Mouse (Mus musculus) adrenal gland, adult 18-20 months (tissue): Measurements from ENCODE around the gene Atp1a1. TPM values are rescaled to one million over a fixed set of nuclear protein-coding genes. Genes with fewer than 3 reads are reported as not detected.
A peak's percentile ranks its signal among the peaks of the same experiment; 100 is the strongest.

Experiments
- DNase-seq, 2 experiments: peaks; one replicate each; pipeline ENCODE4 v3.0.0; 2021 to 2022; ENCODE audit warnings: low spot score in 2 of 2
- total RNA-seq, 2 experiments: library from RNA; stranded (reverse); gene quantifications; 1 replicate in 1 of 2; 2 replicates in 1 of 2; pipeline ENCODE4 v1.2.3; 2021

The Atp1a1 gene
- total RNA-seq, 2 experiments from 2014 or later: 737 to 778 TPM

- no peak for DNase-seq
Observed at GRCm38 (mm10) chr3:101560841-101561522, 43.5 kb downstream of the Atp1a1 start.

- no peak for DNase-seq
Observed at GRCm38 (mm10) chr3:101556712-101557111, 47.8 kb downstream of the Atp1a1 start.

- DNase-seq: no peak
Observed at GRCm38 (mm10) chr3:101552621-101553620, 51.6 kb downstream of the Atp1a1 start.

DNA sequence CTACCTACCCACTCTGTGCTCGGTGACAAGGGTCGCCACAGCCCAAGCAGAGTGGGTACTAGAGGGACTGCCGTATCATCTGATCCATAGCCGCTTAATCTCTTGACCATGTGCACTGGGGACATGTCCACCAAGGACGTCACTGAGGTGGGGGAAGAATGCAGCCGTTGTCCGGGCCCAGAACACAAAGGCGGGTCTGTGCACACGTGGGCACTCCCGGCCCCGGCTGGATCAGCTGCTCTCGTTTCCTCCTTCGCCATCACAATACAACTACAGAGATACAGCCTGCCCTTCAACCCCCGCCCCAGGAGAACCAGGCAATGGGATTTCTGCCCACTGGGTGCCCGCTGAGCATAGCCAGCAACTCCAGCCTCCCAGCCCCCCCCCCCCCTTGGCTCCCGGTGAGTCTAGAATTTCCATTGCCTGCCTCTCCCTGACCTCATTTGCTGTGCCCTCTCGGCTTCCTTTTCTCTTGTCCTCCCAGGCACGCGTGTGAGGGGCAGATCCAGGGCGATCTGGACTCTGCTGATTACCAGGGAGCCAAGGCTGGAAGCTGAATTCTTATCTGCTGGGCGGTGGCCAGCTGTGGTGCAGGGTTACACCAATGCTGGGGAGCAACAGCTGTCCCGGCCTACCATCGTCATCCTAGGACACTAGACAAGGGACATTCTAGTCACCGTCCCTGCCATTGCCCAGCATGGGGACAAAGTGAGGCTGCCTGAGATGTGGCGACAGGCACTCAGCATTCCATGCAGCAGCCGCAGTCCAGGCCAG lies 52.8 kb downstream of the Atp1a1 start:
- DNase-seq: peak; percentile 50 to 57

DNA sequence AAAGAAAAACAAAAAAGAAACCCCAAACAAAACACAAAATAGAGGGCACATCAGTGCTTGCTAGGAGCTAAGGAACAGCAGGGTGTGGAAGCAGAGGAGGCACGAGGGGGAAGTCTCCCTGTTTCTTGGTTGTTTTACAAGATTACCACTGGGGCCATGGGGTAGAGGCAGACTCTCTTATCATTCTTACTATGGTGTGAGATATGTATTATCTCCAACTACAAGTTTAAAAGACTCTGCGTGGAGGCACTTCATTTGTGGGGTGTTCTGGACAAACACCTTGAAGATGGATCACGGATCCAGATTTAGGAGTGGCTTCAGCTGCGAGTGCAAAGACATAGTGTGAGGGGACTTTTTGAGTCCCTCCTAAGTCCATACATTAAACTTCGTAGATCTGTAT lies 54.7 kb downstream of the Atp1a1 start:
- no peak for DNase-seq

GRCm38 (mm10) chr3:101544116-101544515 lies 60.4 kb downstream of the Atp1a1 start:
- DNase-seq: no peak

- no peak for DNase-seq
Observed at GRCm38 (mm10) chr3:101541571-101541970, 62.9 kb downstream of the Atp1a1 start.

DNA sequence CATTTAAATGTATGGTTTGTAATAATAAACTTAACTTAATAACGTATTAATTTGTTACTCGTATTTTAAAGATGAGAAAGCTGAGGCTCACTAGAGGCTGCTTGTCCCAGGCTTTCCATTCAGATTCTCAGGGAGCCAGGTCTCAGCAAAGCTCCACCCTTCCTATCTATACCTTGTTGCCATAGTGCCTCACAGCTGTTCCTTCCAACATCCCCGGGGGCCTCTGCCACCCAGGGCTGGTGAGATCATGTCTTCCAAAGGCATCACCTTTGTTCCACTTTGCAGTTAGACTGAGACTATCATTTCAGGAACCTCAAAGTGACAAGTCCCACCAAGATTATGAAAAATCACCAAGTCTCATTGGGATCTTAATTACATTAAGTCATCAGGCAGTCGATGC lies 63.9 kb downstream of the Atp1a1 start:
- DNase-seq: no peak

DNA sequence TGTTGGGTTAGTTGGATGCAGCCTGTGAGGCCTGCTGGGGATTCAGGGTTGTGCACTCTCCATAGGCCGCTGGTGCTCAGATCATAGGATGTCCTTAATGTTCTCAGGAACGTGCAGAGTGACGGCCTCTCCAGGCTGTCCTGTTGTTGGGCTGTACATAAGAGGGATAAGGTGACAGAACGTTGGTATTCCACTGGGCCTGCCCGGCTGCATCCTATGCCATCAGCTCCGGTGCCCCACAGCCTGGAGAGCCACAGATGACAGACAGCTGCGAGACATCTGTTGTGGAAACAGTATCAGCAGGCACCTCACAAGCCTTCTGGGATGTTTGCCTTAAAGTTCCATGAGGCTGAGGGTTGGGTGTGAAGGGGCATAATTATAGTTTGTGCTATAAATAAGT lies 68.2 kb downstream of the Atp1a1 start:
- no peak for DNase-seq

GRCm38 (mm10) chr3:101534311-101534710 lies 70.2 kb downstream of the Atp1a1 start:
- DNase-seq: no peak

DNA sequence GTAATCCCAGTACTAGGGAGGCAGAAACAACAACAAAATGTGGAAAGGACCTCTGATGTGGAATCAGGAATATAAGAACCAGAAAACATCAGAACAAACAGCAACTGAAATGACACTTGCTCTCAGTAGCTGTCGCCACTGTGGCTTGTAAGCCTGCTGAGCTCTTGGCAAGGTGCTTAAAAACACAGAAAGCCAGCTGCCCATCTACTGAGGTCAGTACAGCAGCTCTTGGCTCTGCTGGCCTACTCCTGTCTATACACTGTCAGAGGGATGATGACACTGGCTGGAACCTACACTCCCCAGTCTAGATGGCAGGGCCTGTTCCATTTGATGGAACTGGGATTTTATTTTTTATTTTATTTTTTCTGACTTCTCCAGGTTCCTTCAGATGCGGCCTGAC lies 71.1 kb downstream of the Atp1a1 start:
- no peak for DNase-seq

DNA sequence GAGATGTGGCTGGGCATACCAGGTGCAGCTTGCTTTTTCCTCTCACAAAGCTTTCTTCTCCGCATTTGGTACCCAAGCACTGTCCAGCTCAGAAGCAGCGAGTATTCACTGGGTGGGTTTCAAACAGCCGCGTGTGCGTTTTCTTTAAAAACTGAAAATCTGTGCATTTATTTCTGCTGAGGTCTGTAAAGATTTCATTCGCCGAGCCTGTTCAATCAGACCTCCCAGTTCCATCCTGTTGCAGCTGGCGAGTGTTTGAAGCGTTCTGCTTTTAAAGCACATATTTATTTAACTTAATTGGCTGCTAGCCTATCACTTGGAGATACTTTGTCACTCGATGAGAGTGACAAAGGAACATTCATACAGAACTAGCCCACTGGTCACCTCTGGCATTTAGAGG lies 73.6 kb downstream of the Atp1a1 start:
- no peak for DNase-seq

DNA sequence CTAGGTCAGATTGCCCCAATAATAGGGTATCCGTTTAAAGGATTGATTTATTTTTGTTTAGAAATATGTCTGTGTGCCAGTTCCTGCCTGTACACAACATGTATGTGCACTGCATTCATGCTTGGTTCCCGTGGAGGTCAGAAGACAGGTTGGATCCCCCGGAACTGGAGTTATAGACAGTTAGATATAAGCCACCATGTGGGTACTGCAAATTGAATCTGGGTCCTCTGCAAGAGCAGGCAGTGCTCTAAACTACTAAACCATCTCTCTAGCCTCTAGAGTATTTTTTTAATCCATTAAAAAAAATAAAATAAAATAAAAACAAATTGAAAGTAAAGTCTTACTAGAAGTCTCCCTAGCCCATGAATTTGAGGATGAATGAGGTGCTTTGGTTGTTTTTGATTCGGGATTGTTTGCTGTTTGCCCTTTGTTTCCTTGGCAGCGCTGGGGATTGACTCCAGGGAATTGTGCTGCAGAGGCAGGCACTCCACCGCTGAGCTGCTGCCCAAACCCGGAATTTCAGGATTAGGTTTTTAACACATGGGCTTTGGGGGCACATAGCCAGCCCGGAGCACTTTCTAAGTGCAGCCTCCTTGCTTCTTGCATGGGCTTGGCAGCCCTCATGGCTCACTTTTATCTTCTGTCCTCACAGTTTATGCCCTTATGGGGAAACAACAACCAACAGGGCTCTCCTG lies 75.4 kb downstream of the Atp1a1 start:
- DNase-seq: no peak

- no peak for DNase-seq
Observed at GRCm38 (mm10) chr3:101528157-101528899, 76.2 kb downstream of the Atp1a1 start.

DNA sequence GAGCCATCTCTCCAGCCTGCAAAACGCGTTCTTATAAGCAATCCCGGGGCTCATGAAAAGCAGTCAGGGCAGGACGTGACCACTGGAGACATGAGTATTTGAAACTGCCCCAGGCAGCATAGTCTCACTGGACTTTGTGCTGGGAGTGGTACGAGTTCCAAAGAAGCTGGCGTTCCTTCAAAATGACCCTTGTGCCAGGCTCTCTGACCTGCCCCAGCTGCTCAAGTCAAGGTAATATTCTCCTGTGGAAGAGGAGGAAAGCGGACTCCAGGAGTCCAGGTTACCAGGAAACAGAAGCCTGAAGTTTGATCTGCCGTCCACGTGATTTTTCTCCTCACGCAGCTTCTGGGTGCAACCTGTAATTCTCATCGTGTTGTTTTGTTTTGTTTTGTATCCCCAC lies 77.9 kb downstream of the Atp1a1 start:
- no peak for DNase-seq

Other genes starting within 250 kb of the Atp1a1 start
- 1 to 10 TPM; 3.1 to 3.8 TPM for gene Igsf3, start 227.6 kb downstream of the Atp1a1 start, total RNA-seq
- gene Mab21l3, start 244.3 kb upstream of the Atp1a1 start, total RNA-seq: under 1 TPM; 0.13 to 0.22 TPM